In genomic region chr11:98356625-98357394, GRCm38 (mm10) we compare ENCODE assay signal across 10 mouse cellular contexts. TPM values are rescaled to one million over a fixed set of nuclear protein-coding genes. Genes with fewer than 3 reads are reported as not detected.
DNase-seq lines count a peak whose midpoint lies in the region; ATAC-seq lines count a peak whose summit lies in the region.
"Had no signal": no experiment of that assay in that cellular context is flagged by ENCODE, and none has a peak within 500 bp of the region (broad histone marks: within the 10 kb centered on the region; RNA-seq: fewer than 3 reads in every experiment).

No protein-coding gene starts in this region.

- peak overlapping the region; percentile 71; the same call in 1 of the 2 replicates for H3K4me3 ChIP-seq in heart, embryonic 15.5 days
- no peak overlapping the region for H3K4me3 ChIP-seq in midbrain, embryonic 13.5 days (replicated peaks)
- no peak overlapping the region for H3K4me3 ChIP-seq in midbrain, embryonic 14.5 days (replicated peaks; ENCODE audit: low read depth, low read length)
- 0 out of 2 replicates have a peak overlapping the region, but pooled peaks have one; percentile 78 for H3K4me3 ChIP-seq in liver, embryonic 12.5 days

- DNase-seq in heart, adult 8-10 months (ENCODE audit: low spot score): no peak
- DNase-seq in midbrain, embryonic 14.5 days: no peak
- DNase-seq in adrenal gland, adult (ENCODE audit: inconsistent age in 2 of 2, low spot score in 1 of 2): no peak
- no peak for DNase-seq in adrenal gland, adult 18-20 months (ENCODE audit: low spot score in 2 of 2)
- DNase-seq: adrenal gland, postnatal 10 days had no signal

- H3K9me3 ChIP-seq in heart, embryonic 15.5 days (replicated peaks): no peaks in the 10 kb centered on the region
- no peaks in the 10 kb centered on the region for H3K9me3 ChIP-seq in midbrain, embryonic 13.5 days
- H3K9me3 ChIP-seq in midbrain, embryonic 14.5 days (ENCODE audit: control insufficient read depth, low read length): no peaks in the 10 kb centered on the region
- H3K9me3 ChIP-seq in liver, embryonic 12.5 days (replicated peaks): no peaks in the 10 kb centered on the region
- H3K9me3 ChIP-seq: limb, embryonic 15.5 days had no signal

- WGBS in heart, embryonic 15.5 days: 63% methylated on average over 7 of the region's 7 CpGs
- 81% methylated on average over 7 of the region's 7 CpGs for WGBS in midbrain, embryonic 13.5 days
- WGBS in midbrain, embryonic 14.5 days: 79% methylated on average over 7 of the region's 7 CpGs
- WGBS in liver, embryonic 12.5 days (ENCODE audit: insufficient replicate concordance): 66% methylated on average over 7 of the region's 7 CpGs

- H3K9ac ChIP-seq in heart, embryonic 15.5 days: 0 out of 2 replicates have a peak overlapping the region, but pooled peaks have one; percentile 17
- H3K9ac ChIP-seq in midbrain, embryonic 13.5 days (replicated peaks): no peak overlapping the region
- no peak overlapping the region for H3K9ac ChIP-seq in midbrain, embryonic 14.5 days (replicated peaks; ENCODE audit: low read length)
- peak overlapping the region; percentile 78; the same call in 1 of the 2 replicates for H3K9ac ChIP-seq in liver, embryonic 12.5 days

- H3K4me1 ChIP-seq in heart, embryonic 15.5 days (replicated peaks): peaks cover 53% of the 10 kb centered on the region
- H3K4me1 ChIP-seq in midbrain, embryonic 13.5 days (replicated peaks): peaks cover 46% of the 10 kb centered on the region
- peaks cover 25% of the 10 kb centered on the region for H3K4me1 ChIP-seq in midbrain, embryonic 14.5 days (ENCODE audit: control insufficient read depth, insufficient read depth, low read length)
- peaks cover 54% of the 10 kb centered on the region for H3K4me1 ChIP-seq in liver, embryonic 12.5 days

- H3K36me3 ChIP-seq in heart, embryonic 15.5 days: no peaks in the 10 kb centered on the region
- H3K36me3 ChIP-seq in midbrain, embryonic 13.5 days: no peaks in the 10 kb centered on the region
- no peaks in the 10 kb centered on the region for H3K36me3 ChIP-seq in midbrain, embryonic 14.5 days (ENCODE audit: control insufficient read depth, insufficient read depth, low read length)
- H3K36me3 ChIP-seq in liver, embryonic 12.5 days: no peaks in the 10 kb centered on the region

- H3K4me2 ChIP-seq in heart, embryonic 15.5 days: peak overlapping the region; percentile 80; the same call in 1 of the 2 replicates
- peak overlapping the region; percentile 88; the same call in 1 of the 2 replicates for H3K4me2 ChIP-seq in midbrain, embryonic 13.5 days (replicated peaks)
- no peak overlapping the region for H3K4me2 ChIP-seq in midbrain, embryonic 14.5 days (ENCODE audit: low read length)
- H3K4me2 ChIP-seq in liver, embryonic 12.5 days: peak overlapping the region; percentile 77

- peaks cover 22% of the 10 kb centered on the region for H3K27me3 ChIP-seq in heart, embryonic 15.5 days
- H3K27me3 ChIP-seq in midbrain, embryonic 13.5 days: peaks cover 39% of the 10 kb centered on the region
- 0 out of 2 replicates have a peak, but pooled peaks cover 9% of the 10 kb centered on the region for H3K27me3 ChIP-seq in midbrain, embryonic 14.5 days (ENCODE audit: control insufficient read depth, insufficient read depth, low read length)
- peaks cover 36% of the 10 kb centered on the region for H3K27me3 ChIP-seq in liver, embryonic 12.5 days (replicated peaks)

- peak overlapping the region; percentile 89 for H3K27ac ChIP-seq in heart, embryonic 15.5 days
- H3K27ac ChIP-seq in midbrain, embryonic 13.5 days: no peak overlapping the region
- no peak overlapping the region for H3K27ac ChIP-seq in midbrain, embryonic 14.5 days (replicated peaks; ENCODE audit: low read depth, low read length)
- peak overlapping the region; percentile 61; the same call in 1 of the 2 replicates for H3K27ac ChIP-seq in liver, embryonic 12.5 days

- ATAC-seq in heart, embryonic 15.5 days (replicated peaks; ENCODE audit: insufficient number of reproducible peaks, insufficient read depth, low FRiP score, low read depth): no peak
- no peak for ATAC-seq in midbrain, embryonic 13.5 days
- ATAC-seq in midbrain, embryonic 14.5 days (ENCODE audit: low FRiP score, low TSS enrichment): no peak
- no peak for ATAC-seq in liver, embryonic 12.5 days

RNA-seq across cellular contexts. Expression of gene Stard3, which starts 1.4 kb away (rescaled TPM):
- 33.9 and 40.5 TPM in 2 replicates for polyA plus RNA-seq in heart, embryonic 15.5 days (2015; fragmentation: Nextera tagmentation; extraction: Ambion mirVana)
- total RNA-seq in heart, adult 8-10 months (2022): 10 to 100 TPM; 17.2 to 28.8 (median 23.7) TPM
- 44.5 and 46.9 TPM in 2 replicates for polyA plus RNA-seq in midbrain, embryonic 13.5 days (2015; fragmentation: Nextera tagmentation; extraction: Ambion mirVana)
- 34.5 and 36.0 TPM in 2 replicates for polyA plus RNA-seq in midbrain, embryonic 14.5 days (2014; fragmentation: Nextera tagmentation; extraction: Ambion mirVana)
- polyA plus RNA-seq in liver, embryonic 12.5 days (2016; fragmentation: Nextera tagmentation; extraction: Ambion mirVana): 18.0 and 18.9 TPM in 2 replicates
- 10 to 100 TPM; 23.4 to 24.4 TPM for total RNA-seq in adrenal gland, adult 18-20 months (2021)

RNA-seq across cellular contexts. Expression of gene Ppp1r1b, which starts 8.6 kb away (rescaled TPM):
- 60.9 and 62.5 TPM in 2 replicates for polyA plus RNA-seq in heart, embryonic 15.5 days (2015; fragmentation: Nextera tagmentation; extraction: Ambion mirVana)
- total RNA-seq in heart, adult 8-10 months (2022): 10 to 100 TPM in 2 of 4 experiments, 1 to 10 TPM in 2; 4.0 to 11.3 (median 7.1) TPM
- polyA plus RNA-seq in midbrain, embryonic 13.5 days (2015; fragmentation: Nextera tagmentation; extraction: Ambion mirVana): 0.73 and 1.9 TPM in 2 replicates
- polyA plus RNA-seq in midbrain, embryonic 14.5 days (2014; fragmentation: Nextera tagmentation; extraction: Ambion mirVana): 0.95 and 1.2 TPM in 2 replicates
- polyA plus RNA-seq in liver, embryonic 12.5 days (2016; fragmentation: Nextera tagmentation; extraction: Ambion mirVana): 0.10 TPM in 1 of 2 replicates, not detected in the other
- under 1 TPM; 0.27 to 0.32 TPM for total RNA-seq in adrenal gland, adult 18-20 months (2021)

RNA-seq across cellular contexts. Expression of gene Tcap, which starts 26.8 kb away (rescaled TPM):
- polyA plus RNA-seq in heart, embryonic 15.5 days (2015; fragmentation: Nextera tagmentation; extraction: Ambion mirVana): 154 and 158 TPM in 2 replicates
- 1,000 to 10,000 TPM; 2,176 to 4,520 (median 3,450) TPM for total RNA-seq in heart, adult 8-10 months (2022)
- 0.23 and 0.28 TPM in 2 replicates for polyA plus RNA-seq in midbrain, embryonic 13.5 days (2015; fragmentation: Nextera tagmentation; extraction: Ambion mirVana)
- 0.31 TPM in 1 of 2 replicates, not detected in the other for polyA plus RNA-seq in midbrain, embryonic 14.5 days (2014; fragmentation: Nextera tagmentation; extraction: Ambion mirVana)
- polyA plus RNA-seq in liver, embryonic 12.5 days (2016; fragmentation: Nextera tagmentation; extraction: Ambion mirVana): not detected in 2 replicates
- 1 to 10 TPM in 1 of 2 experiments, not detected in 1; 3.5 TPM for total RNA-seq in adrenal gland, adult 18-20 months (2021)

RNA-seq across cellular contexts. Expression of gene Neurod2, which starts 27.4 kb away (rescaled TPM):
- 0.04 TPM in 1 of 2 replicates, not detected in the other for polyA plus RNA-seq in heart, embryonic 15.5 days (2015; fragmentation: Nextera tagmentation; extraction: Ambion mirVana)
- not detected for total RNA-seq in heart, adult 8-10 months (2022)
- 6.7 and 9.3 TPM in 2 replicates for polyA plus RNA-seq in midbrain, embryonic 13.5 days (2015; fragmentation: Nextera tagmentation; extraction: Ambion mirVana)
- 10.9 and 12.7 TPM in 2 replicates for polyA plus RNA-seq in midbrain, embryonic 14.5 days (2014; fragmentation: Nextera tagmentation; extraction: Ambion mirVana)
- polyA plus RNA-seq in liver, embryonic 12.5 days (2016; fragmentation: Nextera tagmentation; extraction: Ambion mirVana): not detected in 2 replicates
- not detected for total RNA-seq in adrenal gland, adult 18-20 months (2021)
- total RNA-seq: adrenal gland, postnatal 10 days had no signal
- polyA plus RNA-seq: large intestine, adult 2 months; limb, embryonic 15.5 days had no signal

RNA-seq across cellular contexts. Expression of gene Pnmt, which starts 29.4 kb away (rescaled TPM):
- polyA plus RNA-seq in heart, embryonic 15.5 days (2015; fragmentation: Nextera tagmentation; extraction: Ambion mirVana): 0.52 and 0.57 TPM in 2 replicates
- 1 to 10 TPM in 3 of 4 experiments, not detected in 1; 1.2 to 1.6 (median 1.4) TPM for total RNA-seq in heart, adult 8-10 months (2022)
- polyA plus RNA-seq in midbrain, embryonic 13.5 days (2015; fragmentation: Nextera tagmentation; extraction: Ambion mirVana): 0.23 TPM in 1 of 2 replicates, not detected in the other
- polyA plus RNA-seq in midbrain, embryonic 14.5 days (2014; fragmentation: Nextera tagmentation; extraction: Ambion mirVana): 0.62 and 1.1 TPM in 2 replicates
- polyA plus RNA-seq in liver, embryonic 12.5 days (2016; fragmentation: Nextera tagmentation; extraction: Ambion mirVana): 0.23 TPM in 1 of 2 replicates, not detected in the other
- 100 to 1,000 TPM; 313 to 497 TPM for total RNA-seq in adrenal gland, adult 18-20 months (2021)
- polyA plus RNA-seq: large intestine, adult 2 months had no signal

Comparison
In these comparisons a context has a peak if more than half of its experiments do, and no peak if none do; other contexts are left out.
1. H3K27ac ChIP-seq: peak in heart, embryonic 15.5 days (single experiment) and liver, embryonic 12.5 days (single experiment); none in midbrain, embryonic 13.5 days (single experiment) and midbrain, embryonic 14.5 days (single experiment).
2. H3K4me3 ChIP-seq: peak in heart, embryonic 15.5 days (single experiment) and liver, embryonic 12.5 days (single experiment); none in midbrain, embryonic 13.5 days (single experiment) and midbrain, embryonic 14.5 days (single experiment).
3. H3K9ac ChIP-seq: peak in heart, embryonic 15.5 days (single experiment) and liver, embryonic 12.5 days (single experiment); none in midbrain, embryonic 13.5 days (single experiment) and midbrain, embryonic 14.5 days (single experiment).
4. RNA of gene Ppp1r1b, which starts 8.6 kb away (polyA plus RNA-seq): 60.9 to 62.5 TPM in heart, embryonic 15.5 days; 0.73 to 1.9 TPM in midbrain, embryonic 13.5 days, 0.95 to 1.2 TPM in midbrain, embryonic 14.5 days and 0.10 TPM in liver, embryonic 12.5 days; every median in the first group is over 10 times any median in the second.
5. RNA of gene Tcap, which starts 26.8 kb away (polyA plus RNA-seq): 154 to 158 TPM in heart, embryonic 15.5 days; 0.23 to 0.28 TPM in midbrain, embryonic 13.5 days, not detected in liver, embryonic 12.5 days and 0.31 TPM in midbrain, embryonic 14.5 days; every median in the first group is over 100 times any median in the second.